Mouse (Mus musculus) CD4-positive, CD25-positive, alpha-beta regulatory T cell, adult 4 months (primary cell): ENCODE measurements around the gene Olfr1495. TPM values are rescaled to one million over a fixed set of nuclear protein-coding genes. Genes with fewer than 3 reads are reported as not detected.
"Not testable (repeated sequence)": the region's sequence is repeated elsewhere in the genome, so short reads cannot be mapped to it uniquely, and the experiment has no call there.

Experiments
- ATAC-seq: one replicate; pipeline ENCODE4 v1.8.0; 2017
- polyA plus RNA-seq, 2 experiments: library from polyadenylated mRNA; unstranded; fragments of 100-300 nt; shearing (Covaris generic); gene quantifications; one replicate each; pipeline ENCODE4 v1.2.1; 2017

The Olfr1495 gene
- polyA plus RNA-seq, result not detected

DNA sequence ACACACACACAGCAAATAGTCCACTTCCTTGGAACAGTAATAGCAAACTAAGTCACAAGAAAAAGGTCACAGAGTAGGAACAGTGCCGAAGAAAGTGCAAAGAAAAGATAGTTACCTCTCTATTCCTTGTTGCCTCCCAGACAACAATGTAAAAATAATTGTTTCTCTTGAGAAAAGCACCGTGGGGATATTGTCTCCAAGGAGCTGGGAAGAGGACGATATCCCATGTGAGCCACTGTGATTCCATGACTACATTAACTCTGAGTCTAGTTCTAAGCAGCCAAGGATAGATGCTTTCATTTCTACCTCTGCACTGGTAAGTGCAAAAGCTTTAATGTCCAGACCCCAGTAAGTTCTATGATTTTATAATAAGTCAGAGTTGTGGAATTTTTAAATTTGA, at the start of gene Olfr1495:
TSS of gene Olfr1495 (plus strand) at position 301 of the 400 bp plus-strand sequence.
- no peak for ATAC-seq

DNA sequence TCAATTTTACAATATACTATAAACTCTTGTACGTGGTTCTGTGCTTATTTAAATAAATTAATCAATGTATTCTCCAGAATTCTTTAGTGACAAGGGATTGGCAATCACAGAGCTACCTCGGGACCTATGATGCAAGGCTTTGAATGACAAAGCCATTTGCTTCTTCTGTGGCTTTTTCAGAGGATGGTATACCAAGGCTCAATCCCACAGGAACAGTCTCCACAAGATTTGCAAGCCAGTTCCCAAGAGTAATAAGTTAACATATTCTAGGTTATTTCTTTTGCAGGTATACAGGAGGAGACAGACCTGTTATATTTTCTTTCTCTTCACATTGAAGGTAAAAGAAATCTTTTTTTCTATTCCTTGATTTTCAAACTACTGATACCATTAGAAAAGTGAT, 41.4 kb upstream of the Olfr1495 start, which contains the start of gene Olfr1493-ps1:
TSS of gene Olfr1493-ps1 (plus strand) at position 301 of the 400 bp plus-strand sequence.
- no peak for ATAC-seq

DNA sequence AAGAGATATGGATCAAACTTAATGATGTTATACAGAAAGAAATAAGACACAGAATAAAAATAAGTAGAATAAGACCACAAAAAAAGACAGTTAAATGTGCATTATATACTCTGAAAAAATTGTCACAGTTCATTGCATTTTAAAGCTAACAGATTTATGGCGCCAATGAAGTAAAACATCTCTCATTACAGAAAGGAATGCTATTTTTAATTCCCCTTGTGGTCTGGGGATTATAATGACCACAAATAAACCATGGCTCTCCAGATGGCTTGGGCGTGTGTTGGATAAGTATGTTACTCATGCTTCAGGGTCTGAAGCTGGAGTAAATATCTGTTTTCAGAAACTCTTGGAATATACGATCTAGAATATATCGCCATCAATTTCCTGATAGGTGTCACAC, 25.0 kb upstream of the Olfr1495 start, which contains the start of gene Olfr1494:
TSS of gene Olfr1494 (plus strand) at position 301 of the 400 bp plus-strand sequence.
- ATAC-seq, result no peak

DNA sequence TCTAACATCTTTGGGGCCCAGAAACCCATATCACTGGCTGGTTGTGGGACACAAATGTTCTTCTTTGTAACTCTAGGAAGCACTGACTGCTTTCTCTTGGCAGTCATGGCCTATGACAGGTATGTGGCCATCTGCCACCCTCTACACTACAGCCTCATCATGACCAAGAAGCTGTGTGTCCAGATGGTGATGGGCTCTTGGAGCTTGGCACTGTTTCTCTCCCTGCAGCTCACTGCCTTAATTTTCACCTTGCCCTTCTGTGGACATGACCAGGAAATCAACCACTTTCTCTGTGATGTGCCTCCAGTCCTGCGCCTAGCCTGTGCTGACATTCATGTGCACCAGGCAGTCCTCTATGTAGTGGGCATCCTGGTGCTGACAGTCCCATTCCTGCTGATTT, 15.0 kb upstream of the Olfr1495 start:
- ATAC-seq, result no peak

DNA sequence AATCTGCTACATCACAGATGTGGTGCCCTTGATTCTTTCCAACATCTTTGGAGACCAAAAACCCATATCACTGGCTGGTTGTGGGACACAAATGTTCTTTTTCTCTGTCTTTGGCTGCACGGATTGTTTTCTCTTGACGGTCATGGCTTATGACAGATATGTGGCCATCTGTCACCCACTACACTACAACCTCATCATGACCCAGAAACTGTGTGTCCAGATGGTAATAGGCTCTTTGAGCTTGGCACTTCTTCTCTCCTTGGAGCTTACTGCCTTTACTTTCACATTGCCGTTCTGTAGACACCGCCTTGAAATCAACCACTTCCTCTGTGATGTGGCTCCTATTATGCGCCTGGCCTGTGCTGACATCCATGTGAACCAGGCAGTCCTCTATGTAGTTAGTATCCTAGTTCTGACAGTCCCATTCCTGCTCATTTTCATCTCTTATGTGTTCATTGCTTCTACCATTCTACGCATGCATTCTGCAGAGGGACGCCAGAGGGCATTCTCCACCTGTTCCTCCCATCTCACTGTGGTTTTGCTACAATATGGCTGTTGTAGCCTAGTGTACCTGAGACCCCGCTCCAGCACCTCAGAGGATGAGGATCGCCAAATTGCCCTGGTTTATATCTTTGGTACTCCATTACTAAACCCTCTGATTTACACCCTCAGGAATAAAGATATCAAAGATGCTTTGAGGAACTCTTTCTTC, 4.3 kb downstream of the Olfr1495 start:
- ATAC-seq, result no peak

DNA sequence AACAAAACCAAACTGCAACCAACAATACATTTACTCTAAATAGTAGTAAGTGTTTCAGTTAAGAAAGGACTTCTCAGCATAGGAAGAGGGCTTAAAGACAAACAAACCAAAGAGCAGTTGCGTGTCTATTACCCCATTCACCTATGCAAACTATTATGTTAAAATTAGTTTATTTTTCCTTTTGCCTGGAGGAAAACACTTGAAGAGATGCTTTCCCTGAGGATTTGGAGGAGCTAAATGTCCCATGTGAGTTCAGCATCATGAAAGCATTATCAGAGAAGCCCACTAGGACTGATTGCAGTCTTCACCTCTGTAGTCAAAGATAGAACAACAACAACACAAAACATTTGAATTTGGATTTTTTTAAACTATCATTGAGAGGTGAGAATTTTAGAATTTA, 13.2 kb downstream of the Olfr1495 start, which contains the start of gene Olfr1496:
TSS of gene Olfr1496 (plus strand) at position 301 of the 400 bp plus-strand sequence.
- no peak for ATAC-seq

DNA sequence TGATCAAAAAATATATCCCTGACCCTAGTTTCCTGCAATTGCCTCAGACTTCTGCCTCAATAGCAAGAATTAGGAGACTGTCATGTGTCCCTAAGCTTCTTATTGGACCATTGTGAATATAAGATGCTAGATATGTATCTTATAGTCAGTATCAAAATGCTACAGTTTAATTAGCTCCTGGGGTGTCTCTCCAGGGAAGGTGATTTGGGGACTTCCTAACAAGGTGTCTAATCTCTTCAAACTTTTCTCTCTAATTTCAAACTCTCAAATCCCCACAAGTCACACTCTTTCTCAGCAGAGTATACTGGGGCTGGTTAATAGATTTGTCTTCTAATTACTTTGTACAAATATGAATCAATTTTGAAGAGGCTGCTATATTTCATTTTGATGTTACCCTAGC, 33.7 kb downstream of the Olfr1495 start, which contains the start of gene Olfr1497:
TSS of gene Olfr1497 (minus strand) at position 101 of the 400 bp plus-strand sequence.
- no peak for ATAC-seq

DNA sequence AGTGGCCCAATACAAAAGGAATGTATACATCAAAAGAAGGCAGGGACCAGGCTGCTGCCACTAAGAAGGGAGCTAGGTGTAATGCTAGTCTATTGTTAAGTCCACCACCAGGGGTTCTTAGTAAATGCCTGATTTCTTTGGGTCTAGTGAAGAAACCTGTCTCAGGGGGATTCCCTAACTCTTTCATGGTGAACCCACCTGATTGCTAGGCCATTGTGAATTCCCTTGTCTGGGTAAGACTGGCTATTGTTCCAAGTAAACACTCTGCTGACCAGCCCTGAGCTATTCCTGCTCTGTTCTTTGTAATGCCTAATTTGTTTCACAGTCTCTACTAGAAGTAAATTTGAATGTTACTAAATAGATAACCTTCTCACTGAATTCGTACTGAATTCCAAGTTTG, 41.1 kb downstream of the Olfr1495 start:
- ATAC-seq, result not testable (repeated sequence)

DNA sequence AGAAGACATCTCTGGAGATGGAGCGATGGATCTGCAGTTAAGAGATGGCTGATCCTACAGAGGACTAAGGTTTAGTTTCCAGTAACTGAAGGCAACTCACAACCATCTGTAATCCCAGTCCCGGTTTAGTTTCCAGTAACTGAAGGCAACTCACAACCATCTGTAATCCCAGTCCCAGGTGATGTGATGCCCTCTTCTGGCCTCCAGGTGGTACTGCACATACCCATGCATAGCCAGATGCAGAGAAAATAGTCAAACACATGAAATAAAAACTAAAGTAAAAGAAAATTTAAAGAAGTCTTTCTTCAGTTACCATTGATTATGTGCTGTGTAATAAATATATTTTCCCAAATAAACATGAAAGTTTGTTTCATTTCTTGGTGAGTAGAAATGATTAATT, 48.4 kb downstream of the Olfr1495 start:
- no peak for ATAC-seq

DNA sequence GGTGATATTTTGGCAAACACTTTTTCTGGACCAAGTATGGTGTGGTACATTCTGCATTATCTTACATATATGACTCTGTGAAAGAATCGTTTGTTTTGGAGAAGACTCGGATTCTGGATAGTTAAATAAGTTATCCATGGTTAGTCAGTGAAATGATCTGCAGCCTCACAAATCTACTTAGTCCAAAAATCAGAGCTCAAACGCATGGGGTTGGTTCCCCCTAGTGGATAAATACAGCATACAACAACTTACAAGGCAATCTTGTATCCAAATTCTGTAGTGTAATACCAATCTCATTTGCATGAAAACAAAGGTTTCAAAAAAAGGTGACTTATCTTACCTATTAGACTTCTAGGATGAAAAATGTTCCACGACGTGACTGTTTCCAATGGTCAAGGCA, 54.4 kb downstream of the Olfr1495 start:
- ATAC-seq, result no peak

DNA sequence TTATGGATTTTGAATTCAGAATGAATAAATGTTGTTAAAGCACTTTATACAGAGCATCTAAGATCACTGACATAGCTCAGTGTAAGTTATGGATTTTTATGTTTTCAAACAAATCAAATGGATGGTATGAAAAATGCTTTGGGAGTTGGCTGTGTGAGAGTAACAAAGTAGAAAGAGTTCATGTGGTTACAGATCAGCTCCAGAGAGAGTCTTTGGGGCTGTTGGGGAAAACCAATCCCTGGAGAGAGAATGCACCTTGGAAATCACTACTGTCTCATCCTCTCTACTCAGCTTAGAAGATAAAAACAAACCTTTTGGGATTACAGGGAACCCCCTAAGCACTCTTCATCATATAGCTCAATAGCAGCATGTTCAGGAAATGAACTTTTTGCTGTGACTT, 54.9 kb downstream of the Olfr1495 start, which contains the start of gene Olfr1499:
TSS of gene Olfr1499 (minus strand) at position 101 of the 400 bp plus-strand sequence.
- ATAC-seq, result no peak

Other genes starting within 250 kb of the Olfr1495 start
- not detected for gene Olfr1480, start 236.7 kb upstream of the Olfr1495 start, polyA plus RNA-seq
- not detected for gene Olfr1484, start 181.1 kb upstream of the Olfr1495 start, polyA plus RNA-seq
- gene Olfr1487, start 147.2 kb upstream of the Olfr1495 start, polyA plus RNA-seq, result not detected
- gene Olfr1489, start 133.0 kb upstream of the Olfr1495 start, polyA plus RNA-seq, result under 1 TPM in 1 of 2 experiments, not detected in 1; 0.05 TPM
- not detected for gene Olfr1490, start 113.5 kb upstream of the Olfr1495 start, polyA plus RNA-seq
- under 1 TPM in 1 of 2 experiments, not detected in 1; 0.46 TPM for gene Olfr1491, start 67.3 kb upstream of the Olfr1495 start, polyA plus RNA-seq
- gene Olfr1493-ps1, start 41.3 kb upstream of the Olfr1495 start, polyA plus RNA-seq, result not detected
- gene Olfr1494, start 24.9 kb upstream of the Olfr1495 start, polyA plus RNA-seq, result not detected
- gene Olfr1496, start 13.3 kb downstream of the Olfr1495 start, polyA plus RNA-seq, result not detected
- gene Olfr1497, start 33.6 kb downstream of the Olfr1495 start, polyA plus RNA-seq, result not detected
- not detected for gene Olfr1499, start 54.8 kb downstream of the Olfr1495 start, polyA plus RNA-seq
- gene Olfr1500, start 65.9 kb downstream of the Olfr1495 start, polyA plus RNA-seq, result under 1 TPM in 1 of 2 experiments, not detected in 1; 0.35 TPM
- gene Olfr1501, start 86.1 kb downstream of the Olfr1495 start, polyA plus RNA-seq, result not detected
- not detected for gene Olfr1502, start 97.2 kb downstream of the Olfr1495 start, polyA plus RNA-seq
- gene Olfr1504, start 133.3 kb downstream of the Olfr1495 start, polyA plus RNA-seq, result not detected
- gene Olfr1505, start 148.9 kb downstream of the Olfr1495 start, polyA plus RNA-seq, result under 1 TPM in 1 of 2 experiments, not detected in 1; 0.12 TPM